Mouse (Mus musculus) ES-Bruce4 (cell line): ENCODE data around the gene Zfand2b.

Experiments used
- CTCF ChIP-seq: IDR thresholded peaks from one replicate; pipeline ENCODE4 v1.8.1; 2011; ENCODE audit warnings: low read depth, low read length
- POLR2A ChIP-seq: IDR thresholded peaks from one replicate; pipeline ENCODE4 v1.8.1; 2011; ENCODE audit warnings: low read length; ENCODE audit not compliant: insufficient read depth

- TF ChIP-seq CTCF (no peak), POLR2A (no peak)
Measured at GRCm38 (mm10) chr1:75128641-75129040, 39.8 kb upstream of the Zfand2b start.
